Mouse (Mus musculus) MEL (cell line): ENCODE measurements around the gene Kat8. TPM values are rescaled to one million over a fixed set of nuclear protein-coding genes. Genes with fewer than 3 reads are reported as not detected.
A peak's percentile ranks its signal among the peaks of the same experiment; 100 is the strongest.

Source experiments
- DNase-seq: peaks from one replicate; pipeline ENCODE4 v3.0.0; 2011; ENCODE audit warnings: low read depth, low spot score
- H3K27ac ChIP-seq: 2 replicates; pipeline ENCODE4 v1.5.1; 2012; ENCODE audit warnings: low read depth, mild to moderate bottlenecking, control low read depth, low read length, moderate library complexity; ENCODE audit not compliant: control insufficient read depth
- H3K27me3 ChIP-seq, 2 experiments: fragments of 150-350 bp in 1 of 2; sonication (generic) in 1 of 2; 2 replicates each; pipeline ENCODE4 v1.6.1; 2012; ENCODE audit warnings: low read length in 2 of 2, mild to moderate bottlenecking in 2 of 2, improper control_type of control experiment in 1 of 2, moderate library complexity in 1 of 2; ENCODE audit not compliant: insufficient read depth in 2 of 2, control insufficient read depth in 1 of 2
- H3K36me3 ChIP-seq, 2 experiments: 2 replicates each; pipeline ENCODE4 v1.6.1; 2012 to 2014; ENCODE audit warnings: low read length in 2 of 2, improper control_type of control experiment in 1 of 2, inconsistent platforms in 1 of 2, mild to moderate bottlenecking in 1 of 2; ENCODE audit not compliant: insufficient read depth in 2 of 2, control insufficient read depth in 1 of 2
- H3K4me1 ChIP-seq, 2 experiments: fragments of 150-350 bp in 1 of 2; sonication (generic) in 1 of 2; 2 replicates each; pipeline ENCODE4 v1.6.1; 2012; ENCODE audit warnings: low read length in 2 of 2, improper control_type of control experiment in 1 of 2, mild to moderate bottlenecking in 1 of 2; ENCODE audit not compliant: insufficient read depth in 2 of 2, control insufficient read depth in 1 of 2
- H3K4me3 ChIP-seq, 2 experiments: fragments of 150-350 bp in 1 of 2; sonication (generic) in 1 of 2; 2 replicates each; pipeline ENCODE4 v1.5.1; 2012; ENCODE audit warnings: low read depth in 2 of 2, low read length in 2 of 2, mild to moderate bottlenecking in 2 of 2, moderate library complexity in 2 of 2, control low read depth in 1 of 2, improper control_type of control experiment in 1 of 2; ENCODE audit not compliant: control insufficient read depth in 1 of 2, insufficient read depth in 1 of 2
- H3K79me2 ChIP-seq: 2 replicates; pipeline ENCODE4 v1.6.1; 2012; ENCODE audit warnings: mild to moderate bottlenecking, low read length, moderate library complexity; ENCODE audit not compliant: control insufficient read depth, poor library complexity, insufficient read depth
- H3K9ac ChIP-seq: 2 replicates; pipeline ENCODE4 v1.6.1; 2012; ENCODE audit warnings: low read depth, mild to moderate bottlenecking, control low read depth, low read length, moderate library complexity; ENCODE audit not compliant: control insufficient read depth, poor library complexity, severe bottlenecking
- H3K9me3 ChIP-seq: fragments of 150-350 bp; sonication (generic); replicated peaks from 2 replicates; pipeline ENCODE4 v1.6.1; 2012; ENCODE audit warnings: mild to moderate bottlenecking, low read length, improper control_type of control experiment, moderate library complexity; ENCODE audit not compliant: insufficient read depth
- BHLHE40 ChIP-seq: IDR thresholded peaks from 2 replicates; pipeline ENCODE4 v1.6.1; 2012; ENCODE audit warnings: low read depth, mild to moderate bottlenecking, inconsistent platforms, low read length, improper control_type of control experiment, borderline replicate concordance
- CHD1 ChIP-seq: IDR thresholded peaks from 2 replicates; pipeline ENCODE4 v1.6.1; 2012; ENCODE audit warnings: low read depth, mild to moderate bottlenecking, inconsistent platforms, low read length, improper control_type of control experiment
- CHD2 ChIP-seq: IDR thresholded peaks from 2 replicates; pipeline ENCODE4 v1.6.1; 2011; ENCODE audit warnings: low read length, improper control_type of control experiment
- E2F4 ChIP-seq: IDR thresholded peaks from 2 replicates; pipeline ENCODE4 v1.6.1; 2011; ENCODE audit warnings: low read depth, low read length, improper control_type of control experiment, borderline replicate concordance
- ELF1 ChIP-seq: IDR thresholded peaks from 2 replicates; pipeline ENCODE4 v1.6.1; 2014; ENCODE audit warnings: low read depth, mild to moderate bottlenecking, inconsistent platforms, low read length, improper control_type of control experiment, moderate library complexity
- GATA1 ChIP-seq: IDR thresholded peaks from 2 replicates; pipeline ENCODE4 v1.6.1; 2011; ENCODE audit warnings: low read depth, low read length, improper control_type of control experiment
- HCFC1 ChIP-seq: IDR thresholded peaks from 2 replicates; pipeline ENCODE4 v1.6.1; 2012; ENCODE audit warnings: low read depth, mild to moderate bottlenecking, inconsistent platforms, low read length, improper control_type of control experiment, moderate library complexity
- MAFK ChIP-seq: IDR thresholded peaks from 2 replicates; pipeline ENCODE4 v1.6.1; 2011; ENCODE audit warnings: low read depth, mild to moderate bottlenecking, low read length, improper control_type of control experiment, borderline replicate concordance
- MAX ChIP-seq: IDR thresholded peaks from 2 replicates; pipeline ENCODE4 v1.6.1; 2011; ENCODE audit warnings: low read length, improper control_type of control experiment
- MEF2A ChIP-seq: IDR thresholded peaks from 2 replicates; pipeline ENCODE4 v1.6.1; 2014; ENCODE audit warnings: low read depth, mild to moderate bottlenecking, inconsistent platforms, low read length, improper control_type of control experiment; ENCODE audit not compliant: poor library complexity, insufficient replicate concordance, severe bottlenecking; ENCODE audit errors: extremely low read depth
- MXI1 ChIP-seq: IDR thresholded peaks from 2 replicates; pipeline ENCODE4 v1.6.1; 2011; ENCODE audit warnings: mild to moderate bottlenecking, low read depth, low read length, improper control_type of control experiment
- MYC ChIP-seq: IDR thresholded peaks from 2 replicates; pipeline ENCODE4 v1.6.1; 2011; ENCODE audit warnings: low read depth, mild to moderate bottlenecking, low read length, improper control_type of control experiment, moderate library complexity
- NELFE ChIP-seq: IDR thresholded peaks from 2 replicates; pipeline ENCODE4 v1.6.1; 2011; ENCODE audit warnings: low read depth, low read length, improper control_type of control experiment
- POLR2A ChIP-seq, 2 experiments: IDR thresholded peaks; 2 replicates each; pipeline ENCODE4 v1.6.1; 2011 to 2012; ENCODE audit warnings: low read length in 2 of 2, mild to moderate bottlenecking in 2 of 2, control low read depth in 1 of 2, improper control_type of control experiment in 1 of 2, low read depth in 1 of 2, moderate library complexity in 1 of 2; ENCODE audit not compliant: control insufficient read depth in 1 of 2, insufficient read depth in 1 of 2, poor library complexity in 1 of 2
- RCOR1 ChIP-seq: IDR thresholded peaks from 2 replicates; pipeline ENCODE4 v1.6.1; 2012; ENCODE audit warnings: low read depth, mild to moderate bottlenecking, inconsistent platforms, low read length, improper control_type of control experiment
- SIN3A ChIP-seq: IDR thresholded peaks from 2 replicates; pipeline ENCODE4 v1.6.1; 2012; ENCODE audit warnings: low read length, improper control_type of control experiment, inconsistent platforms
- TCF12 ChIP-seq: IDR thresholded peaks from 2 replicates; pipeline ENCODE4 v1.6.1; 2014; ENCODE audit warnings: low read depth, mild to moderate bottlenecking, inconsistent platforms, low read length, improper control_type of control experiment, moderate library complexity
- UBTF ChIP-seq: IDR thresholded peaks from 2 replicates; pipeline ENCODE4 v1.6.1; 2012; ENCODE audit warnings: low read depth, mild to moderate bottlenecking, inconsistent platforms, low read length, improper control_type of control experiment, moderate library complexity, borderline replicate concordance; ENCODE audit not compliant: insufficient read depth
- USF1 ChIP-seq: IDR thresholded peaks from 2 replicates; pipeline ENCODE4 v1.6.1; 2014; ENCODE audit warnings: low read depth, mild to moderate bottlenecking, inconsistent platforms, low read length, improper control_type of control experiment, moderate library complexity
- USF2 ChIP-seq, 2 experiments: IDR thresholded peaks; 2 replicates each; pipeline ENCODE4 v1.6.1; 2011 to 2012; ENCODE audit warnings: improper control_type of control experiment in 2 of 2, low read length in 2 of 2, borderline replicate concordance in 1 of 2, inconsistent platforms in 1 of 2, low read depth in 1 of 2, mild to moderate bottlenecking in 1 of 2; ENCODE audit not compliant: insufficient read depth in 1 of 2
- ZC3H11A ChIP-seq: IDR thresholded peaks from 2 replicates; pipeline ENCODE4 v1.6.1; 2012; ENCODE audit warnings: low read depth, mild to moderate bottlenecking, inconsistent platforms, low read length, improper control_type of control experiment
- ZKSCAN1 ChIP-seq: IDR thresholded peaks from 2 replicates; pipeline ENCODE4 v1.6.1; 2012; ENCODE audit warnings: low read depth, mild to moderate bottlenecking, inconsistent platforms, low read length, improper control_type of control experiment, moderate library complexity
- polyA plus RNA-seq, 2 experiments: library from polyadenylated mRNA; stranded (reverse) in 1 of 2; unstranded in 1 of 2; fragments of >175 nt in 1 of 2; fragments of >200 nt in 1 of 2; gene quantifications; 2 replicates each; pipeline versions ENCODE4 v1.2.1 to v1.2.4; 2012; ENCODE audit warnings: low replicate concordance in 2 of 2, low read depth in 1 of 2; ENCODE audit not compliant: insufficient read length in 2 of 2, insufficient read depth in 1 of 2, missing spikeins in 1 of 2
- total RNA-seq: library from RNA; depleted of rRNA; stranded (reverse); fragments of 300-350 nt; gene quantifications from 2 replicates; pipeline ENCODE4 v1.2.3, GENCODE M21; 2012

The Kat8 gene
- total and polyA plus RNA-seq, 3 experiments = 39.5 to 45.8 TPM; not detected in 1

DNA sequence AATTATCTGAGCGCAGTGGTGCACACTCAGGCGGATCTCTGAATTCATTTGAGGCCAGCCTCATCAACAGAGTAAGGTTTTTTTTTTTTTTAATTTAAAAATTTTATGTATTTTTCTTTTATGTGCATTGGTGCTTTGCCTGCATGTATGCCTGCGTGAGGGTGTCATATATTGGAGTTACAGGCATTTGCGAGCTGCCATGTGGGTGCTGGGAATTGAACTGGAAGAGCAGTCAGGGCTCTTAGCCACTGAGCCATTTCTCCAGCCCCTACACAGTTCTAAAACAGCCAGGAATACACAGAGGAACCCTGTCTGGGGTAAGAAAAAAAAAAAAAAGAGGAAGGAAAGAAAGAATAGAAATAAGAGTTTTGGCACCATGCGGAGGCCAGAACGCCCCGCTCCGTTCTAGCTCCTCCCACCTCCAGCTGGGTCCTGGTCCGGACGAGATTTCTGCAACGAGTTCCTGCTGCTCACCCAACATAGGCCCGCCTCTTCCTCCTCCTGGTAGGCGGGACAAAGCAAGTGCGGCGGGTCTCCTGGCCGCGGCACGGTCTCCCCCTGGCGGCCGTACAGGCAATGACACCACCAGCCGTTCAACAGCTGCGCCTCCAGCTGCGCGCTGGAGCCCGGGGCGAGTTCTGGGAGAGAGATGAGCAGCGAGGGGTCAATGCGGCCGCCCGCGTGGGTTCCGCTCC is 22.9 kb downstream of the Kat8 start (continued):
- TF ChIP-seq RCOR1 (no peak), SIN3A (peak; percentile 96), ELF1 (peak; percentile 55), ZC3H11A (peak; percentile 66), MYC (peak; percentile 97), MAFK (no peak), MXI1 (peak; percentile 82)
- TF ChIP-seq, all 39 proteins: peak for 24

DNA sequence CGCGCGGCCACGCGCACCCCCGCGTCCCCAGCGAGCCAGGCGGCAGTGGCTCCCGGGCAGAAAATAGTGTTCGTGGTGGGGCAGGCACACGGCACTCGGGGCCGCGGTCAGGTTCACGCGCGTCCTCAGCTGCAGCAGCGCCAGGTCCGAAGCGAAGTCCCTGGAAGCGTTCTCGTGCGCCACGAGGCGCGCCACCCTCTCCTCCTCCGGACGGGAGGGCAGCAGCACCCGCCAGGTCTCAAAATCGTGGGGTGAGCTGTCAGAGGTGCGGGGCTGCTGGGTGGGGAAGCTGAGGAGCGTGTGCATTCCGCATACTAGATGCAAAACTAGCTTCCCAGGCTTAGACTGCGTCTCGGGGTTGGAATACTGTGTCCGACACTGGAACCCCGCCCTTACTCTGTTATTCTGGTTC is 23.4 kb downstream of the Kat8 start:
- H3K9ac ChIP-seq = peak overlapping the region; percentile 92
- H3K79me2 ChIP-seq = peaks cover 1% of the 10 kb centered on the region; the same call in 1 of the 2 replicates
- H3K36me3 ChIP-seq = peaks cover 0 to 10% of the 10 kb centered on the region in 2 experiments; a peak in 2 of 4 replicates
- H3K27me3 ChIP-seq = no peaks in the 10 kb centered on the region
- no peak for DNase-seq
- no peaks in the 10 kb centered on the region for H3K9me3 ChIP-seq
- peak overlapping the region; percentile 79 to 89 for H3K4me3 ChIP-seq
- H3K27ac ChIP-seq = 0 out of 2 replicates have a peak overlapping the region, but pooled peaks have one; percentile 20
- peaks cover 2 to 7% of the 10 kb centered on the region in 2 experiments; a peak in 3 of 4 replicates for H3K4me1 ChIP-seq
- no peak for TF ChIP-seq CHD1
- no peak for TF ChIP-seq BHLHE40
- TF ChIP-seq MXI1 = no peak
- no peak for TF ChIP-seq UBTF
- no peak for TF ChIP-seq NELFE
- no peak; a peak in 1 of 4 replicates for TF ChIP-seq POLR2A (IDR thresholded peaks at IDR 0.05; ENCODE audit: control insufficient read depth in 1 of 2, insufficient read depth in 1 of 2, low read depth in 1 of 2, low read length in 2 of 2, poor library complexity in 1 of 2)
- TF ChIP-seq ZKSCAN1 = no peak
- TF ChIP-seq TCF12 = no peak
- TF ChIP-seq MAX = no peak
- no peak for TF ChIP-seq CHD2
- TF ChIP-seq HCFC1 = no peak
- no peak for TF ChIP-seq SIN3A
- TF ChIP-seq MEF2A = no peak
- no peak for TF ChIP-seq USF2 (IDR thresholded peaks at IDR 0.05; ENCODE audit: borderline replicate concordance in 1 of 2, insufficient read depth in 1 of 2, low read depth in 1 of 2, low read length in 2 of 2)
- TF ChIP-seq GATA1 = no peak
- no peak for TF ChIP-seq E2F4
- TF ChIP-seq USF1 = no peak
